Mouse (Mus musculus): ENCODE measurements around the gene Ncapd3.

The Ncapd3 gene

GRCm38 (mm10) chr9:27123947-27124346 is 94.0 kb downstream of the Ncapd3 start:
- DNase-seq (ENCODE audit: low spot score) = no peak

GRCm38 (mm10) chr9:27125450-27125849 is 95.5 kb downstream of the Ncapd3 start:
- no peak for DNase-seq (ENCODE audit: low spot score)

GRCm38 (mm10) chr9:27126543-27126942 is 96.6 kb downstream of the Ncapd3 start:
- DNase-seq (ENCODE audit: low spot score) = no peak

- no peak for DNase-seq (ENCODE audit: low spot score)
These were observed 98.7 kb downstream of the Ncapd3 start for GRCm38 (mm10) chr9:27128629-27129028.

GRCm38 (mm10) chr9:27134410-27134809 is 104.4 kb downstream of the Ncapd3 start:
- peak; percentile 47 for DNase-seq (ENCODE audit: low spot score)

- no peak for DNase-seq (ENCODE audit: low spot score)
These were observed 105.4 kb downstream of the Ncapd3 start for GRCm38 (mm10) chr9:27135372-27135771.

DNA sequence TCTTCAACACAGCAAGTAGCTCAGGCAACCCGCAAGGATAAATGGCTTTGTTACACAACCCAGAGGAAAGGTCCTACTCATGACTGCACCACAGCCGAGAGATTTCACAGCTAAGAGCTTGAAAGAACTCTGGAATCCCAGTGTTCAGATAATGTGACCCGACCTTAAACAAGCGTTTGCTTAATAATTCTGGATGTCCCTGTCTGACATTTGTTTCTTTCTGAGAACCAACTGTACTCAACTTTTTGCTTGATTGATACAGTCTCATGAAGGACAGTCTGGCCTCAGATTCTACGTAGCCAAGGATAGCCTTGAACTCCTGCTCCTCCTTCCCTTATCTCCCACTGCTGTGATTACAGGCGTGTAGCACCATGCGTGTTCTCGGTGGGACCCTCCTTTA is 106.7 kb downstream of the Ncapd3 start:
- DNase-seq (ENCODE audit: low spot score) = no peak

DNA sequence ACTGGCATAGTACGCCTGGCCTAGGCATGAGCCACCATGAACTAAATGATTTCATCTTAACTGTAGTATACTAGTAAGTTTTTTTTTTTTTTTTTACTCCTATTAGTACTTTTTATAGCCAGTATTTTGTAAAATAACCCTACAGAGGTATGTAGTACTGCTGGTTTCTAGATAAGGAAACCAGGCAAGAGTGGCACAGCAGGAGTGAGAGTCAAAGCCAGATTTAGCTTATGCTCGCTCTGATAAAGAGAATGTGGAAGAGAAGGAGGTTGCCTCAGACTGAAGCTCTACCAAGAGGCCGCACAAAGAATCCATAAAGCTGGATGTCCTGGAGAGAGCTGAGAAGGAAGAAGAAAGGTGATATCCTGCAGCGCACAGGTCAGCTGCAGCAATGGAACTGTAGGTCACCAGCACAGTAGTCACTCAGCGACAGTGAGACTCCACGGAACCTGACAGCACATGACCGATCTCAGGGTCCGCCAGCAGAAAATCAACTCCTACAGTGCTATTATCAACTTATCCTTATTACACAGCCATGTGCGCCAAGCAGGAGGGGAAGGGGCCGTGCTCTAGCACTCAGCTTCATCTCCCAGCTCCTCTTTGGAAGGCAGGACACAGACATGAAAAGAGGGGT is 110.6 kb downstream of the Ncapd3 start:
- no peak for DNase-seq (ENCODE audit: low spot score)

- no peak for DNase-seq (ENCODE audit: low spot score)
These were observed 114.4 kb downstream of the Ncapd3 start for GRCm38 (mm10) chr9:27144271-27144840.

All from urinary bladder, postnatal 14 days (tissue).